Mouse (Mus musculus) midbrain, embryonic 12.5 days (tissue): ENCODE measurements around the gene Hbq1b. TPM values are rescaled to one million over a fixed set of nuclear protein-coding genes. Genes with fewer than 3 reads are reported as not detected.

Source experiments
- ATAC-seq: fragments of 200-750 bp; cut with Nextera tagmentation; 2 replicates; pipeline ENCODE4 v1.8.0; 2017; ENCODE audit warnings: low read depth, moderate TSS enrichment, moderate library complexity; ENCODE audit not compliant: low FRiP score
- H3K27ac ChIP-seq: fragments of 300-500 bp; sonication (generic); replicated peaks from 2 replicates; pipeline ENCODE4 v1.5.1; 2016; ENCODE audit warnings: mild to moderate bottlenecking
- H3K27me3 ChIP-seq: fragments of 300-500 bp; sonication (generic); 2 replicates; pipeline ENCODE4 v1.6.1; 2016; ENCODE audit warnings: mild to moderate bottlenecking
- H3K36me3 ChIP-seq: fragments of 300-500 bp; sonication (generic); 2 replicates; pipeline ENCODE4 v1.6.1; 2016
- H3K4me1 ChIP-seq: fragments of 300-500 bp; sonication (generic); 2 replicates; pipeline ENCODE4 v1.6.1; 2016
- H3K4me2 ChIP-seq: fragments of 300-500 bp; sonication (generic); replicated peaks from 2 replicates; pipeline ENCODE4 v1.6.1; 2016; ENCODE audit warnings: mild to moderate bottlenecking, moderate library complexity
- H3K4me3 ChIP-seq: fragments of 300-500 bp; sonication (generic); 2 replicates; pipeline ENCODE4 v1.5.1; 2016; ENCODE audit warnings: mild to moderate bottlenecking
- H3K9ac ChIP-seq: fragments of 300-500 bp; sonication (generic); replicated peaks from 2 replicates; pipeline ENCODE4 v1.6.1; 2016; ENCODE audit warnings: mild to moderate bottlenecking, moderate library complexity
- H3K9me3 ChIP-seq: fragments of 300-500 bp; sonication (generic); 2 replicates; pipeline ENCODE4 v1.6.1; 2016; ENCODE audit warnings: mild to moderate bottlenecking
- WGBS: fragments of 180-500 bp; shearing (Covaris S2); methylation state at CpG from one replicate; pipeline ENCODE4 v1.1.7; 2016; 5-methylcytosine and 5-hydroxymethylcytosine counted together
- polyA plus RNA-seq: library from polyadenylated mRNA; unstranded; fragments of >200 nt; fragmentation: Nextera tagmentation; extraction: Ambion mirVana; gene quantifications from 2 replicates; pipeline ENCODE4 v1.2.1, GENCODE M21; 2016

The Hbq1b gene
- polyA plus RNA-seq, 1 experiment from 2014 or later, result 3.4 TPM

DNA sequence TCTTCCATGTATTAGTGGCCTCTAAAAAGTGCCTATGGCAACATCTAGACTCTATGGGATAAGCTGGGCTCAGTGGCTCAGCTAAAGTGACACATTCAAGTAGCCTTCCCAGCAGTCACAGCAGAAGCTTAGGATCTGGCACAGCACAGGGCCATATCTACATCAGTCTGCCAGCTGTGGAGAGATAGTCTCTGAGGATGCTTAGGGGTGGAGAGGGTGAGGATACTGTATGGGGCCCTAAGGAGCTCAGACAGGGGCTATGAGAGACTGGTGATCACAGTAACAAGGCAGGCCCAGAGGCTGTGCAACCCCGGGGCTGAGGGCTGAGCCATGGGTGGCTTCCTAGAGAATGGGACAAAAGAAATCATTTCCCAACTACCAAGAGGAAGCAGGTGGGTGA is 20.2 kb downstream of the Hbq1b start:
- H3K4me2 ChIP-seq, result no peak overlapping the region

DNA sequence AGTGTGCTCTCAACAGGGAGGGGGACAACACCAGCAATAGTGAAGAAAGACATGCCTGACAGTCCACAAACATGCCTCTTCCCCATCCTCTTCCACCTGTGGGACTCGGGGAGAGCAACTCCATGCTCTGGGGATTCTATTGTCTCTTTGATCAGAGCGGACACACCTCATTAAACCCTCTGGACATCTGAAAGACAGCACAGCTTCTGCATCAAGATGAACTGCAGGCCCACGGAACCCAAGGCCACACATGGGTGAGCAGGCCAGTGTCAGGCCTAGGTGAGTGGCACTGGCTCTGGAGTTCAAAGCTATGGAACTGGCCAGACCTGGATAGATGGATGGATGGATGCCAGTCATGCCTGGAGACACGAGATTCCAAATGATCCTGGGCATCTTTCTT is 22.7 kb downstream of the Hbq1b start:
- Histone ChIP-seq H3K4me1 (no peaks in the 10 kb centered on the region; the same call in 1 of the 2 replicates), H3K9ac (no peak overlapping the region), H3K4me2 (no peak overlapping the region), H3K4me3 (no peak overlapping the region), H3K27ac (no peak overlapping the region), H3K27me3 (no peaks in the 10 kb centered on the region), H3K36me3 (no peaks in the 10 kb centered on the region), H3K9me3 (no peaks in the 10 kb centered on the region)
- ATAC-seq, result no peak
- WGBS, result 48% methylated on average over 4 of the region's 4 CpGs

More for the DNA sequence above, 20.2 kb downstream of the Hbq1b start:
- WGBS, result 79% methylated on average over 1 of the region's 1 CpGs
- H3K27me3 ChIP-seq, result peaks cover 2% of the 10 kb centered on the region; the same call in 1 of the 2 replicates
- H3K27ac ChIP-seq, result no peak overlapping the region
- H3K4me3 ChIP-seq, result no peak overlapping the region
- no peak for ATAC-seq
- no peaks in the 10 kb centered on the region for H3K36me3 ChIP-seq
- no peaks in the 10 kb centered on the region for H3K9me3 ChIP-seq
- no peak overlapping the region for H3K9ac ChIP-seq
- H3K4me1 ChIP-seq, result no peaks in the 10 kb centered on the region; the same call in 1 of the 2 replicates

GRCm38 (mm10) chr11:32309928-32310327 is 23.2 kb downstream of the Hbq1b start:
- no peaks in the 10 kb centered on the region for H3K36me3 ChIP-seq
- no peaks in the 10 kb centered on the region for H3K9me3 ChIP-seq
- no peaks in the 10 kb centered on the region; the same call in 1 of the 2 replicates for H3K4me1 ChIP-seq
- no peak overlapping the region for H3K4me3 ChIP-seq
- 85% methylated on average over 3 of the region's 3 CpGs for WGBS
- H3K4me2 ChIP-seq, result no peak overlapping the region
- H3K27me3 ChIP-seq, result no peaks in the 10 kb centered on the region
- H3K27ac ChIP-seq, result no peak overlapping the region
- no peak overlapping the region for H3K9ac ChIP-seq
- no peak for ATAC-seq

DNA sequence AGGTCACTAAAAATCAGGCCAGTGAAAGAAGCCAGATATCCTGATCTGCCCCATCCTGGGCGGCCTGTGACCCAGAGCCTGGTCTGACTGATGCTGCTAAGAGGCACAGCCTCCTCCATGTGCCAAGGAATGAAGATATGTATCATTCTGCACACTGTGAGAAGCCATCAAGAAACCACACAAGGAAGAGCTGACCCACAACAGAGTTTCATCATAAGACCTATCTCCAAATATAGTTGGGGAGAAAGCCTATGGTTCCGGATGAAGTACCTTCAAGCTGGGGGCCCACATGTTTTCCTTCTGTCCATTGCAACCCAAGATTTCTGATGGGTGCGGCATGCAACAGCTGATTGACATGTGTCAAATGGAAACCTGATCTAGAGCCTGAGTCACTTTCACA is 29.2 kb downstream of the Hbq1b start:
- no peaks in the 10 kb centered on the region for H3K27me3 ChIP-seq
- H3K4me2 ChIP-seq, result no peak overlapping the region
- H3K9me3 ChIP-seq, result no peaks in the 10 kb centered on the region
- H3K36me3 ChIP-seq, result no peaks in the 10 kb centered on the region
- ATAC-seq, result no peak
- H3K4me3 ChIP-seq, result no peak overlapping the region
- no peak overlapping the region for H3K27ac ChIP-seq
- no peaks in the 10 kb centered on the region for H3K4me1 ChIP-seq
- WGBS, result 79% methylated on average over 3 of the region's 3 CpGs
- H3K9ac ChIP-seq, result no peak overlapping the region

DNA sequence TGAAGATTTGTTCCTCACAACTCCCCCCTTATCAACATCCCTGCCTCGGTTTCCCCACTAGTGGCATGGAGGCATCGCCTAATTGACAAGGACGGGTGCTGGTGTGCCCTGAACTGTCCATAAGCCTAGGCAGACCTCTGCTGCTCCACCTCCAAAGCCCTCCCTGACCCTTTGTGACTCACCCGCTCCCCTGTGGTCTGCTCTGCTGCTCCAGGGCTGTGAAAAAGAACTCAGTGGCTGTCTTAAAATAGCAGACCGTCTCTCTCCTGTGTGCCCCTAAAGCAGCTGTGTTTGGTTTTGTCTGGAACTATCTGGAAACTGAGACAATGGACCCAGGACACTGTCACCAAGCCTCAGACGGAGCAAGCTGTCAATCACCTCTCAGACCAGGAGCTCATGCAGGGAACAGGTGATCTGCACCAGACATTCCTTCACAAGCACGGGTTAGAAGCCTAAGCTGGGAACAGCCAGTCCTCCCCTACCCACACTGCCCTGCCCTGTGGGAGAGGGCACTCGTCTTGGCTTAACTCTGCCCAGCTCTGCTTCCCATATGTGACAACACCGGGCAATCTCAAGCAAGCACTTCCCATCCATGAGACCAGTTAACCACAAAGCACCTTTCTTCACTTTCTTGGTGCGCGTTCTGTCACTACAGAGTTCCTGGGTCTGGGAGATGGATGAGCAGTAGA is 33.9 kb downstream of the Hbq1b start:
- Histone ChIP-seq H3K27me3 (no peaks in the 10 kb centered on the region), H3K9me3 (no peaks in the 10 kb centered on the region), H3K27ac (no peak overlapping the region), H3K9ac (no peak overlapping the region), H3K36me3 (no peaks in the 10 kb centered on the region), H3K4me1 (no peaks in the 10 kb centered on the region), H3K4me3 (no peak overlapping the region), H3K4me2 (no peak overlapping the region)
- no peak for ATAC-seq
- WGBS, result 65% methylated on average over 11 of the region's 11 CpGs

DNA sequence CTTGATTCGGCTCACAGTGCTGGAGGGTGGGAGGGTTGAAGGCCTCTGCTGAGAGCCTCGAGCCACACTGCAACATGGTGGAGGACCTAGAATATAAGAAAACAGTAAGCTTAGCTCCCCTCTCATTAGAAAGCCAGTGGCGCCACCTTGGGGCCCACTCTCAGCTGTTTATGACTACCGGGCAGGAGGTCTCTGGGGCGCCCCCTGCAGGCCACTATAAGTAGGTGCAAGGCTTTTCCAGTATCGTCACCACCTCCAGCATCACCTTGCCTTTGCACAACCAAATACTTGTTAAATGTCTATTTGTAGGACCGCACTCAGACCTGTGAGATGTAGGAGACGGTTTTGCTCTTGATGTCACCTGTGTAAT is 34.4 kb downstream of the Hbq1b start:
- Histone ChIP-seq H3K27ac (no peak overlapping the region), H3K36me3 (no peaks in the 10 kb centered on the region), H3K27me3 (no peaks in the 10 kb centered on the region), H3K4me3 (no peak overlapping the region), H3K9me3 (no peaks in the 10 kb centered on the region), H3K4me1 (no peaks in the 10 kb centered on the region), H3K4me2 (no peak overlapping the region), H3K9ac (no peak overlapping the region)
- ATAC-seq, result no peak
- WGBS, result 39% methylated on average over 8 of the region's 8 CpGs

DNA sequence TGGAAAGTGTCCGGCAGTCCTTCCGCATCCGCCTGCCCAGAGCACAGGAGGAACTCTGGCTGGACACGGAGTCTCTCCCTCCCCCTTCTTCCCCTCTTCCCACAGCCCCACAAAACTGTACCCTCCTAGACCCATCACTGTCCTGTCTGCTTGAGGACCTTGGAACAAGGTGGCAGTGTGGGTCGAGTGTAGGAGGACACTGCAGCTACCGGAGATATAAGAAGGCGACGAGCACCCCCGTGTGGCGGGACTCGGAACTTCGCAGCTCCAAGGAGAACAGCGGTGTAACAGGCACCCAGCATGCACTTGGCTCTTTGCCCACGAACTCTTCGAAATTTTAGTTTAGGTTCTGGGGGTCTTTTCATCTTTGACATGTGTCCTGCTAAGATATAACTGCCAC is 37.8 kb downstream of the Hbq1b start:
- peak overlapping the region; percentile 26; the same call in 1 of the 2 replicates for H3K4me2 ChIP-seq
- no peak overlapping the region for H3K27ac ChIP-seq
- no peak overlapping the region for H3K4me3 ChIP-seq
- H3K9ac ChIP-seq, result no peak overlapping the region
- 0 out of 2 replicates have a peak, but pooled peaks cover 3% of the 10 kb centered on the region for H3K27me3 ChIP-seq
- H3K9me3 ChIP-seq, result no peaks in the 10 kb centered on the region
- peak; percentile 90 for ATAC-seq
- H3K36me3 ChIP-seq, result no peaks in the 10 kb centered on the region
- WGBS, result 14% methylated on average over 15 of the region's 15 CpGs
- no peaks in the 10 kb centered on the region for H3K4me1 ChIP-seq

GRCm38 (mm10) chr11:32331075-32331474 is 44.3 kb downstream of the Hbq1b start:
- ATAC-seq, result no peak
- WGBS, result 67% methylated on average over 6 of the region's 6 CpGs

GRCm38 (mm10) chr11:32331861-32332260 is 45.1 kb downstream of the Hbq1b start:
- H3K4me3 ChIP-seq, result no peak overlapping the region
- H3K9ac ChIP-seq, result no peak overlapping the region
- 77% methylated on average over 5 of the region's 5 CpGs for WGBS
- H3K27ac ChIP-seq, result no peak overlapping the region
- H3K27me3 ChIP-seq, result 0 out of 2 replicates have a peak, but pooled peaks cover 3% of the 10 kb centered on the region
- H3K4me2 ChIP-seq, result no peak overlapping the region
- no peak for ATAC-seq
- H3K9me3 ChIP-seq, result no peaks in the 10 kb centered on the region
- H3K4me1 ChIP-seq, result no peaks in the 10 kb centered on the region
- H3K36me3 ChIP-seq, result no peaks in the 10 kb centered on the region

More at GRCm38 (mm10) chr11:32331075-32331474, 44.3 kb downstream of the Hbq1b start:
- Histone ChIP-seq H3K36me3 (no peaks in the 10 kb centered on the region), H3K27me3 (0 out of 2 replicates have a peak, but pooled peaks cover 3% of the 10 kb centered on the region), H3K4me2 (no peak overlapping the region), H3K27ac (no peak overlapping the region), H3K4me1 (no peaks in the 10 kb centered on the region), H3K4me3 (no peak overlapping the region), H3K9ac (no peak overlapping the region), H3K9me3 (no peaks in the 10 kb centered on the region)

DNA sequence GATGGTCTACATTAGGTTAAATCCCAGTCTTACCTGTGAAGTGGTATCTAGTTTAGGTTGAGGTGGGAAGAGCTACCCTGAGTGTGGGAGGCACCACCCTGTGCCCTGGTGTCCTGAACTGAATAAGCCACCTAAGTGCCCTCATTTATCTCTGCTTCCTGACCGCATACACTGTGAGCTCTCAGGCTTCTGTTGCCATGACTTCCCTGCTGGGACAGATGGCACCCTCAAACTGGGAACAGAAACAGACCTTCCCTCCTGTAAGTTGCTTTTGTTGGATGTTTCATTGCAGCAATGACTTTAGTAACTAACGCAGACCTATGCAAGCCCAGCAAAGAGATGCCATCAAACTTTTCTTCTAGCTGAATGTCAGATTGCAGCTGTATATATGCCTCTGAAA is 46.5 kb downstream of the Hbq1b start:
- no peaks in the 10 kb centered on the region for H3K4me1 ChIP-seq
- WGBS, result 96% methylated on average over 2 of the region's 2 CpGs

GRCm38 (mm10) chr11:32336435-32336907 is 49.7 kb downstream of the Hbq1b start:
- Histone ChIP-seq H3K27ac (no peak overlapping the region), H3K4me3 (no peak overlapping the region), H3K4me2 (no peak overlapping the region), H3K36me3 (no peaks in the 10 kb centered on the region), H3K9me3 (no peaks in the 10 kb centered on the region), H3K4me1 (no peaks in the 10 kb centered on the region), H3K27me3 (no peaks in the 10 kb centered on the region), H3K9ac (no peak overlapping the region)
- no peak for ATAC-seq
- 89% methylated on average over 6 of the region's 6 CpGs for WGBS

More for the DNA sequence above, 46.5 kb downstream of the Hbq1b start:
- H3K36me3 ChIP-seq, result no peaks in the 10 kb centered on the region
- no peak for ATAC-seq
- no peak overlapping the region for H3K4me3 ChIP-seq
- H3K9ac ChIP-seq, result no peak overlapping the region
- H3K4me2 ChIP-seq, result no peak overlapping the region
- H3K27me3 ChIP-seq, result 0 out of 2 replicates have a peak, but pooled peaks cover 3% of the 10 kb centered on the region
- H3K27ac ChIP-seq, result no peak overlapping the region
- no peaks in the 10 kb centered on the region for H3K9me3 ChIP-seq
